Comparison of ENCODE assay signal across 8 mouse cellular contexts in the genomic region with DNA sequence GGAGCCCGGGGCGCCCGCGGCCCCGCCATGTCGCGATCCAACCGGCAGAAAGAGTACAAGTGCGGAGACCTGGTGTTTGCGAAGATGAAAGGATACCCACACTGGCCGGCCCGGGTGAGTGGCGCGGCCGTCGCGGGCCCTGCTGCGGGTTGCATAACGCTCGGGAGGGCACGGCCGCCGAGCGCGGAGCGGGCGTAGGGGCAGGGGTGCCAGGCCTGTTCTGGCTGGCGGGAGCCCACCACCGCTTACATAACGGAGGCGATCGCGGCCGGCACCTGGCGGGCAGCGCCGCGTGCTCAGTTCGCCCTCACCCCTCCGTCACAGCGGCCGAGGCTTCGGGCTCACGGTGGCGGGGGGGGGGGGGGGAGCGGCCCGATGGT. TPM values are rescaled to one million over a fixed set of nuclear protein-coding genes. Genes with fewer than 3 reads are reported as not detected.
DNase-seq lines count a peak whose midpoint lies in the region; ATAC-seq and TF ChIP-seq lines count a peak whose summit lies in the region.

No protein-coding gene starts in this region.

- H3K79me2 ChIP-seq in heart, adult 2 months (replicated peaks; ENCODE audit: control insufficient read depth, insufficient read depth, low read length): peaks cover 6% of the 10 kb centered on the region; the same call in 1 of the 2 replicates

- intact Hi-C loops in heart, adult 2 months (cut with DNase I): loop anchor here (1.0 kb wide), 1 partner anchor 19 kb away; no protein-coding TSS in a partner anchor

- under 1% methylated on average over 37 of the region's 47 CpGs for WGBS in heart, adult 2 months
- under 1% methylated on average over 45 of the region's 47 CpGs for WGBS in lung, embryonic 14.5 days
- under 1% methylated on average over 46 of the region's 47 CpGs for WGBS in small intestine, adult 2 months

- H3K4me2 ChIP-seq in lung, embryonic 14.5 days: peak overlapping the region; percentile 99

- TF ChIP-seq POLR2A in heart, adult 2 months (IDR thresholded peaks at IDR 0.05; ENCODE audit: insufficient read depth, low read depth, low read length): no peak; the same call in 1 of the 2 replicates
- no peak for TF ChIP-seq POLR2A in small intestine, adult 2 months (IDR thresholded peaks at IDR 0.05; ENCODE audit: low read depth, low read length)

- H3K27ac ChIP-seq in heart, adult 2 months: peak overlapping the region; percentile 93
- peak overlapping the region; percentile 99 for H3K27ac ChIP-seq in lung, embryonic 14.5 days (ENCODE audit: low read depth)
- H3K27ac ChIP-seq in small intestine, adult 2 months (ENCODE audit: insufficient read depth, low read depth, low read length): peak overlapping the region; percentile 77

- no peak for ATAC-seq in G1E (ENCODE audit: extremely low read depth, insufficient number of reproducible peaks, low FRiP score, poor library complexity, severe bottlenecking)
- peak; percentile 19 for ATAC-seq in lung, embryonic 14.5 days (ENCODE audit: insufficient read depth)

- TF ChIP-seq CTCF in G1E (IDR thresholded peaks at IDR 0.05; ENCODE audit: low read depth, low read length): no peak
- no peak for TF ChIP-seq CTCF in heart, adult 2 months (IDR thresholded peaks at IDR 0.05)
- no peak for TF ChIP-seq CTCF in lung, embryonic 14.5 days (IDR thresholded peaks at IDR 0.05; ENCODE audit: low read depth)
- TF ChIP-seq CTCF in small intestine, adult 2 months (IDR thresholded peaks at IDR 0.05; ENCODE audit: extremely low read depth, insufficient read length, insufficient replicate concordance, low read depth, low read length): no peak

- peaks cover 41% of the 10 kb centered on the region for H3K36me3 ChIP-seq in G1E (replicated peaks)
- no peaks in the 10 kb centered on the region; the same call in 1 of the 2 replicates for H3K36me3 ChIP-seq in heart, adult 2 months (ENCODE audit: control insufficient read depth, insufficient read depth, low read length)
- 0 out of 2 replicates have a peak, but pooled peaks cover under 1% of the 10 kb centered on the region for H3K36me3 ChIP-seq in lung, embryonic 14.5 days (ENCODE audit: insufficient read depth)
- H3K36me3 ChIP-seq in small intestine, adult 2 months (ENCODE audit: control insufficient read depth, insufficient read depth, low read length): no peaks in the 10 kb centered on the region

- peaks cover 64% of the 10 kb centered on the region for H3K4me1 ChIP-seq in G1E (ENCODE audit: insufficient read depth, low read depth, low read length)
- peaks cover 23% of the 10 kb centered on the region for H3K4me1 ChIP-seq in heart, adult 2 months (ENCODE audit: control insufficient read depth, insufficient read depth, low read length)
- peaks cover 35% of the 10 kb centered on the region for H3K4me1 ChIP-seq in lung, embryonic 14.5 days (ENCODE audit: insufficient read depth)
- peaks cover 23% of the 10 kb centered on the region for H3K4me1 ChIP-seq in small intestine, adult 2 months (ENCODE audit: control insufficient read depth, insufficient read depth, insufficient read length, low read length)

- peak; percentile 81 for DNase-seq in adrenal gland, adult 2 months
- no peak for DNase-seq in adrenal gland, adult 18-20 months (ENCODE audit: low spot score in 2 of 2)
- DNase-seq in G1E (ENCODE audit: low spot score): no peak
- peak; percentile 50 for DNase-seq in embryo, embryonic 10 days (ENCODE audit: low spot score)
- DNase-seq in heart, adult 2 months: peak in 1 of 2 experiments; percentile 83
- peak; percentile 57 to 58 for DNase-seq in kidney, adult 8-10 months
- peak; percentile 46 for DNase-seq in lung, embryonic 14.5 days

- peak overlapping the region; percentile 94 for H3K9ac ChIP-seq in heart, adult 2 months (ENCODE audit: low read depth, low read length)
- H3K9ac ChIP-seq in lung, embryonic 14.5 days: peak overlapping the region; percentile 99

- no peaks in the 10 kb centered on the region for H3K9me3 ChIP-seq in G1E (replicated peaks)
- no peaks in the 10 kb centered on the region for H3K9me3 ChIP-seq in lung, embryonic 14.5 days (ENCODE audit: low read depth, low read length)

- H3K4me3 ChIP-seq in G1E (ENCODE audit: low read depth, low read length): peak overlapping the region; percentile 99
- H3K4me3 ChIP-seq in heart, adult 2 months: peak overlapping the region; percentile 98
- H3K4me3 ChIP-seq in lung, embryonic 14.5 days (ENCODE audit: low read depth, low read length): peak overlapping the region; percentile 97
- H3K4me3 ChIP-seq in small intestine, adult 2 months (ENCODE audit: low read depth, low read length): peak overlapping the region; percentile 92

- TF ChIP-seq EP300 in heart, adult 2 months (IDR thresholded peaks at IDR 0.05; ENCODE audit: insufficient read depth, low read depth, low read length): no peak

- no peaks in the 10 kb centered on the region for H3K27me3 ChIP-seq in G1E (ENCODE audit: insufficient read depth, low read length)
- no peaks in the 10 kb centered on the region for H3K27me3 ChIP-seq in heart, adult 2 months (ENCODE audit: control insufficient read depth, insufficient read depth, low read length)
- H3K27me3 ChIP-seq in lung, embryonic 14.5 days (ENCODE audit: insufficient read depth, low read length): no peaks in the 10 kb centered on the region
- H3K27me3 ChIP-seq in small intestine, adult 2 months (ENCODE audit: control insufficient read depth, insufficient read depth, low read length): no peaks in the 10 kb centered on the region

RNA-seq across cellular contexts. Expression of a gene that starts 0.5 kb away (rescaled TPM):
- 100 to 1,000 TPM; 181 to 206 TPM for total RNA-seq in adrenal gland, adult 2 months (2021)
- 54.3 and 64.8 TPM in 2 replicates for polyA plus RNA-seq in adrenal gland, adult 2 months (2012; rRNA removed)
- total RNA-seq in adrenal gland, adult 18-20 months (2021): 100 to 1,000 TPM; 176 to 184 TPM
- 722 and 799 TPM in 2 replicates for total RNA-seq in G1E (2014; fragmentation: Nextera tagmentation)
- 506 and 578 TPM in 2 replicates for total RNA-seq in G1E (2017)
- polyA plus RNA-seq in G1E (2012): 1,810 and 2,017 TPM in 2 replicates
- 100 to 1,000 TPM; 106 to 125 TPM for total RNA-seq in heart, adult 2 months (2021)
- polyA plus RNA-seq in heart, adult 2 months (2012; rRNA removed): 61.6 and 99.5 TPM in 2 replicates
- polyA plus RNA-seq in lung, embryonic 14.5 days (2014; fragmentation: Nextera tagmentation; extraction: Ambion mirVana): 287 and 288 TPM in 2 replicates
- polyA plus RNA-seq in small intestine, adult 2 months (2012; rRNA removed): 20.0 and 44.5 TPM in 2 replicates

RNA-seq across cellular contexts. Expression of a gene that starts 12.7 kb away (rescaled TPM):
- total RNA-seq in adrenal gland, adult 2 months (2021): 100 to 1,000 TPM; 114 to 120 TPM
- polyA plus RNA-seq in adrenal gland, adult 2 months (2012; rRNA removed): 15.1 and 18.0 TPM in 2 replicates
- 100 to 1,000 TPM; 111 to 121 TPM for total RNA-seq in adrenal gland, adult 18-20 months (2021)
- total RNA-seq in G1E (2014; fragmentation: Nextera tagmentation) (289 and 317 TPM in 2 replicates), G1E (2017) (183 and 204 TPM in 2 replicates)
- 21.2 and 24.9 TPM in 2 replicates for polyA plus RNA-seq in G1E (2012)
- 10 to 100 TPM; 70.4 to 71.9 TPM for total RNA-seq in heart, adult 2 months (2021)
- 53.3 and 88.7 TPM in 2 replicates for polyA plus RNA-seq in heart, adult 2 months (2012; rRNA removed)
- 64.8 and 65.5 TPM in 2 replicates for polyA plus RNA-seq in lung, embryonic 14.5 days (2014; fragmentation: Nextera tagmentation; extraction: Ambion mirVana)
- polyA plus RNA-seq in small intestine, adult 2 months (2012; rRNA removed): 12.5 and 25.5 TPM in 2 replicates

RNA-seq across cellular contexts. Expression of a gene that starts 21.2 kb away (rescaled TPM):
- total RNA-seq in adrenal gland, adult 2 months (2021): 10 to 100 TPM; 48.0 to 52.0 TPM
- 28.5 and 32.5 TPM in 2 replicates for polyA plus RNA-seq in adrenal gland, adult 2 months (2012; rRNA removed)
- 10 to 100 TPM; 48.6 to 51.3 TPM for total RNA-seq in adrenal gland, adult 18-20 months (2021)
- total RNA-seq in G1E (2014; fragmentation: Nextera tagmentation): 41.3 and 44.7 TPM in 2 replicates
- total RNA-seq in G1E (2017): 28.5 and 32.3 TPM in 2 replicates
- polyA plus RNA-seq in G1E (2012): 75.9 and 99.7 TPM in 2 replicates
- 10 to 100 TPM; 46.7 to 50.7 TPM for total RNA-seq in heart, adult 2 months (2021)
- 27.6 and 35.9 TPM in 2 replicates for polyA plus RNA-seq in heart, adult 2 months (2012; rRNA removed)
- 13.4 and 14.2 TPM in 2 replicates for polyA plus RNA-seq in lung, embryonic 14.5 days (2014; fragmentation: Nextera tagmentation; extraction: Ambion mirVana)
- 13.4 and 27.1 TPM in 2 replicates for polyA plus RNA-seq in small intestine, adult 2 months (2012; rRNA removed)

RNA-seq across cellular contexts. Expression of a gene that starts 23.5 kb away (rescaled TPM):
- total RNA-seq in adrenal gland, adult 2 months (2021): 10 to 100 TPM; 16.3 to 21.4 TPM
- 9.4 and 9.7 TPM in 2 replicates for polyA plus RNA-seq in adrenal gland, adult 2 months (2012; rRNA removed)
- total RNA-seq in adrenal gland, adult 18-20 months (2021): 10 to 100 TPM; 19.4 to 20.6 TPM
- total RNA-seq in G1E (2014; fragmentation: Nextera tagmentation) (67.3 and 70.8 TPM in 2 replicates), G1E (2017) (54.1 and 54.9 TPM in 2 replicates)
- polyA plus RNA-seq in G1E (2012): 15.8 and 18.3 TPM in 2 replicates
- 10 to 100 TPM; 10.6 to 10.9 TPM for total RNA-seq in heart, adult 2 months (2021)
- polyA plus RNA-seq in heart, adult 2 months (2012; rRNA removed): 6.2 and 10.8 TPM in 2 replicates
- 44.0 and 50.5 TPM in 2 replicates for polyA plus RNA-seq in lung, embryonic 14.5 days (2014; fragmentation: Nextera tagmentation; extraction: Ambion mirVana)
- 3.9 and 7.0 TPM in 2 replicates for polyA plus RNA-seq in small intestine, adult 2 months (2012; rRNA removed)

RNA-seq across cellular contexts. Expression of a gene that starts 23.9 kb away (rescaled TPM):
- 10 to 100 TPM; 13.1 to 16.3 TPM for total RNA-seq in adrenal gland, adult 2 months (2021)
- 41.5 and 44.6 TPM in 2 replicates for polyA plus RNA-seq in adrenal gland, adult 2 months (2012; rRNA removed)
- total RNA-seq in adrenal gland, adult 18-20 months (2021): 10 to 100 TPM; 14.7 to 21.9 TPM
- 14.9 and 20.4 TPM in 2 replicates for total RNA-seq in G1E (2014; fragmentation: Nextera tagmentation)
- 19.2 and 24.8 TPM in 2 replicates for total RNA-seq in G1E (2017)
- polyA plus RNA-seq in G1E (2012): 28.7 and 38.2 TPM in 2 replicates
- 1 to 10 TPM; 4.7 to 5.5 TPM for total RNA-seq in heart, adult 2 months (2021)
- polyA plus RNA-seq in heart, adult 2 months (2012; rRNA removed): 17.2 and 18.7 TPM in 2 replicates
- polyA plus RNA-seq in lung, embryonic 14.5 days (2014; fragmentation: Nextera tagmentation; extraction: Ambion mirVana): 16.4 and 19.6 TPM in 2 replicates
- 12.5 and 17.3 TPM in 2 replicates for polyA plus RNA-seq in small intestine, adult 2 months (2012; rRNA removed)

Comparison
In these comparisons a context has a peak if more than half of its experiments do, and no peak if none do; other contexts are left out.
1. DNase-seq: peak in adrenal gland, adult 2 months (single experiment), embryo, embryonic 10 days (single experiment), kidney, adult 8-10 months (2 of 2) and lung, embryonic 14.5 days (single experiment); none in adrenal gland, adult 18-20 months (0 of 2) and G1E (single experiment).
2. Peak in every context shown above with its lines, with median percentiles within 50 percentile points of each other: H3K4me3 ChIP-seq and H3K27ac ChIP-seq.